Mouse (Mus musculus): ENCODE measurements around the gene Stat5a. TPM values are rescaled to one million over a fixed set of nuclear protein-coding genes. Genes with fewer than 3 reads are reported as not detected.

Stat5a gene
- total RNA-seq, 2 experiments from 2014 or later = 4.4 to 5.1 TPM

DNA sequence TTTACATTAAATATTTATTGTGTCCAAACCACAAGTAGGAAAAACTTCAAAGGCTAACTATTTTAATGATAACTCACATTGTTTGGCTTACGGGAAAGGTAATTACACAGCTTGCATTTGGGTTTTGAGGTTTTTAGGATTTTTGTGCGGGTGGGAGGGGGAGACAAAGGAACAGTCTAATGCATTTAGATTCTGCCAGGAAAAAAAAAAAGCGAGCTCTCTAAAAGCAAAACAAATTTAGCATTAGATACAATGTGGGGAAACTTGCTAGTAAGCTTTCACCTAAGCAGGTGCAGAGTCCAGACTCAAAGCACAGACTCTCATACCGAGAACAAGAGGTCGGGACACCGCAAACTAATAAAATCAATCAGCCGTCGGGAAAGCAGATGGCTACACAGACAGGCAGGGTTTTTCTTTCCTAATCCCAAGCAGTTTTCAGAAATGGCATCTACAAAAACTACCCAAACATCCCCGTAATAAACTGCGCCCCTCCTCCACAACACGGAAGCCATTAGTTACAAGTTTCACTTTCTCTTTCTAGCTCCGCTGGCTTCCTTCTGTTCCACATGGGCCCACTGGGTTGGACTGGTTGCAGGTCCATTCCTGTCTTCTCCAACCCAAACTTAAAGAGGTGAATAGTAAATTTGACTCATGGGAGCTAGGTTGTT, 72.2 kb downstream of the Stat5a start:
- DNase-seq (ENCODE audit: low spot score in 2 of 2) = no peak

Other genes with a start within 250 kb of the Stat5a start
- gene Nkiras2, start 240.1 kb upstream of the Stat5a start, total RNA-seq (2021) = 10 to 100 TPM; 22.8 to 23.0 TPM
- 100 to 1,000 TPM; 237 to 253 TPM for gene Dnajc7, start 239.2 kb upstream of the Stat5a start, total RNA-seq (2021)
- 1 to 10 TPM in 1 of 2 experiments, under 1 TPM in 1; 0.17 to 1.2 TPM for gene Zfp385c, start 166.9 kb upstream of the Stat5a start, total RNA-seq (2021)
- gene Dhx58, start 155.1 kb upstream of the Stat5a start, total RNA-seq (2021) = 1 to 10 TPM in 1 of 2 experiments, under 1 TPM in 1; 0.93 to 1.4 TPM
- 10 to 100 TPM; 54.5 to 59.7 TPM for gene Kat2a, start 146.9 kb upstream of the Stat5a start, total RNA-seq (2021)
- gene Hspb9, start 145.5 kb upstream of the Stat5a start, total RNA-seq (2021) = not detected
- gene Rab5c, start 121.1 kb upstream of the Stat5a start, total RNA-seq (2021) = 100 to 1,000 TPM; 145 to 150 TPM
- gene Kcnh4, start 99.4 kb upstream of the Stat5a start, total RNA-seq (2021) = 1 to 10 TPM; 1.0 to 1.3 TPM
- not detected for gene Hcrt, start 96.4 kb upstream of the Stat5a start, total RNA-seq (2021)
- gene Ghdc, start 88.4 kb upstream of the Stat5a start, total RNA-seq (2021) = 1 to 10 TPM; 7.0 to 8.7 TPM
- 10 to 100 TPM; 12.5 to 16.2 TPM for gene Stat5b, start 8.6 kb upstream of the Stat5a start, total RNA-seq (2021)
- gene Stat3, start 80.2 kb downstream of the Stat5a start, total RNA-seq (2021) = 10 to 100 TPM; 34.9 to 36.4 TPM
- gene Cavin1, start 111.5 kb downstream of the Stat5a start, total RNA-seq (2021) = 10 to 100 TPM; 16.3 to 21.5 TPM
- gene Atp6v0a1, start 150.1 kb downstream of the Stat5a start, total RNA-seq (2021) = 100 to 1,000 TPM; 451 to 457 TPM
- 10 to 100 TPM in 1 of 2 experiments, 1 to 10 TPM in 1; 9.3 to 10.3 TPM for gene Naglu, start 210.7 kb downstream of the Stat5a start, total RNA-seq (2021)
- under 1 TPM; 0.38 to 0.81 TPM for gene Hsd17b1, start 219.1 kb downstream of the Stat5a start, total RNA-seq (2021)
- 10 to 100 TPM; 32.6 to 35.7 TPM for gene Coasy, start 223.2 kb downstream of the Stat5a start, total RNA-seq (2021)
- gene Mlx, start 227.9 kb downstream of the Stat5a start, total RNA-seq (2021) = 10 to 100 TPM; 46.3 to 49.6 TPM
- 1 to 10 TPM; 2.7 to 4.9 TPM for gene Psmc3ip, start 236.1 kb downstream of the Stat5a start, total RNA-seq (2021)